Mouse (Mus musculus) c-Kit-positive CD71-positive TER-119-positive erythroid progenitor cells, embryonic 14.5 days (primary cell): Measurements from ENCODE around the gene Cyp2u1.

Experiments
- DNase-seq: peaks from one replicate; pipeline ENCODE4 v3.0.0-alpha.2; 2013; ENCODE audit warnings: low spot score

Cyp2u1 gene

DNA sequence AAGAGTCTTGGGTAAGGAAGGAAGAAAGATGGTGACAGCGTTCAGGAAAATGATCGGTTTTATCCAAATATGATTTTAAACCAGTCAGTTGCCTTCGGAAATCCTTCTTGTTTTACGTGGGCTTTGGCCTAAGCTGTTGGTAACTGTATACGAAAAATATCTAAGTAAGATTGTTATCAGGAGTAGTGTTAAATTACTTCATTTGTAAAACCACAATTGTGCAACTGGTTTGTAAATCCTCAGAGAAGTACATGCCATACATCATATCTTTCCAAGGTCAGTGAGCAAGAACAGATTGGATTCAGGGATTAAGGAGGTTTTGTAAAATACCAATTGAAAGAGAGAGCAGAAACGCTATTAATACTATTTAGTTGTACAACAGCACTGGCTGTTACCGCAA lies 3.2 kb upstream of the Cyp2u1 start:
- DNase-seq: no peak

DNA sequence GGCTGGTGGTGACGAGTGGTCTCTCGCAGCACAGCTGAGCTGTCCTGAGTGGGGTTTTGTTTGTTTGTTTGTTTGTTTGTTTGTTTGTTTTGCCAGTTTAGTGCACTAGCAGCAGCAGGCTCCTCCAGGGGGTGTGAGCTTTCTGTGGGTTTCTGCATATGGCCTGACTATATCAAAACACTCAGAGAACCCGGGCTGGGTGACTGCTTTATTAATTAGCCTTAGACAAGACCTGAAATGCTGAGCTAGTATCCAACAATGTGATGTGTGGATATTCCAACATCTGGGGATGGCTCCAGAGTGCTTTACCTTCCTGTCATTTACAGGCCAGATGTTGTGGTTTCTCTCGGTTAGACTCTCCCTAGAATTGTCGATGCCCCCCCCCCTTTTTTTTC lies 290 bp upstream of the Cyp2u1 start:
- no peak for DNase-seq

DNA sequence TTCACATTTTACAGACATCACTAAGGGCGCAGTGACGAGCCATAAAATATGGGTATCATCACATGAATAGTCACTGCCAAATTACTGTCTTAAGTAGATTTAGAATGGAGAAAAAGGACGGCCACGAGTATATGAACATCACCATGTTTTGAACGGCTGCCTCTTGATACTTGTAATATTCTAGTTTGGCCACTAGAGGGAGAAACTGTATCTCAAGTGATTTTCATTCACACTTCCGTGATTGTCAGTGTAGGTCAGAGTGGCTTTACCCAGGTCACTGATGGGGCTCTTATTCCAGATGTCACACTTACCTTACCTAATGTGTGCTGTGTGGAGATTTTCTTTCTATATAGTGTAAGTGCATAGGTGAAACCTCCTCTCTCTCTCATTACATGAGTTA lies 3.1 kb downstream of the Cyp2u1 start:
- DNase-seq: peak; percentile 36

- DNase-seq: no peak
These were observed 3.9 kb downstream of the Cyp2u1 start for GRCm38 (mm10) chr3:131299078-131299477.

DNA sequence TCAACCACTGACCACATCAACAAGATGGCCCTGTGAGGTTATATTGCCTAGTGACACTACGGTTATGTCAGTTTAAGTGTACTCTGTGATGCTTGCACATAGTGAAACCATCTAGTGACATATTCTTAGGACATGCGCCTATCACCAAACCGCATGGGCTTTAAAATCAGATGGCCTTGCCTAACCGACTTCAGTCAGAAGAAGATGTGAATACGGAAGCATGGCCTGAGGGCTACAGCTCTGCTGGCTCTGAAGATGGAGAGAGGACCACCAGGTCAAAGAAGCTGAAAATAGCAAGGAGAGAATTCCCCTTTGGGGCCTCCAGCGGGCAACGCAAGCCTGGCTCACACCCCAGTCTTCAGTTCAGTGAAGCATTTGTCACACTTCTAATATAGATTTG lies 6.1 kb downstream of the Cyp2u1 start:
- DNase-seq: no peak

DNA sequence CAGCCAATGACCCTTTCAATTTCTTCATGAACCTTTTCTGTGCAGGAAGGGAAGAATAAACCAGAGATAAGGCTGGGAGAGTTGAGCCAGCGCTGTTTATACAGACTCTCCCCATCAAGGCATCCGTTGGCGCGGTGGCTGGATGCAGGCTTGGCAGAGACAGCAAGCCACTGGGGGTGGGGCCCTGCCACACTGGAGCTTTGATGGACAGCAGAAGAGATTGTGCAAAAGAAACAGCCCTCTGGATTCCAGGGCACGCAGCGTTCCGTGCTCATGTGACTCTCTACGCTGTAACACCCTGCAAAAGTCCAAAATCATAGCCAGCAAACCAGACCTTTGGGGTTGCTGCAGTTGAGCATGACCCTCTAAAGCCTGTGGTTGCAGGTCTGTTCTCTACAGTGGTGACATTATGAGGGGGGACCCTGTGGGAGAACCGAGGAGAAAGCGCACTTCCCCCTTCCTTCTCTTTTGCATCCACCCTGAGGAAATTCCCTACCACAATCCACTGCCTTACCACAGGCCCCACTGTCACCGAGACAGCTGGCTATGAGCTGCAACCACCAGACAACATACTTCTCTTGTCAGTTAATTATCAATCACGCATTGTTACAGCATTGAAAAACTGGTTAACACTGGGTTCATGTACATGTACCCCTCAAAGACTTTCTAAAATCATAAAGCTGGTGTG lies 7.4 kb downstream of the Cyp2u1 start:
- no peak for DNase-seq

- no peak for DNase-seq
These were observed 8.5 kb downstream of the Cyp2u1 start for GRCm38 (mm10) chr3:131294503-131294902.

- no peak for DNase-seq
These were observed 10.1 kb downstream of the Cyp2u1 start for GRCm38 (mm10) chr3:131292959-131293358.

- no peak for DNase-seq
These were observed 10.7 kb downstream of the Cyp2u1 start for GRCm38 (mm10) chr3:131292349-131292748.

- no peak for DNase-seq
These were observed 11.1 kb downstream of the Cyp2u1 start for GRCm38 (mm10) chr3:131291890-131292289.

GRCm38 (mm10) chr3:131274151-131274550 lies 28.9 kb downstream of the Cyp2u1 start:
- no peak for DNase-seq

- DNase-seq: no peak
These were observed 30.5 kb downstream of the Cyp2u1 start for GRCm38 (mm10) chr3:131272374-131273100.

DNA sequence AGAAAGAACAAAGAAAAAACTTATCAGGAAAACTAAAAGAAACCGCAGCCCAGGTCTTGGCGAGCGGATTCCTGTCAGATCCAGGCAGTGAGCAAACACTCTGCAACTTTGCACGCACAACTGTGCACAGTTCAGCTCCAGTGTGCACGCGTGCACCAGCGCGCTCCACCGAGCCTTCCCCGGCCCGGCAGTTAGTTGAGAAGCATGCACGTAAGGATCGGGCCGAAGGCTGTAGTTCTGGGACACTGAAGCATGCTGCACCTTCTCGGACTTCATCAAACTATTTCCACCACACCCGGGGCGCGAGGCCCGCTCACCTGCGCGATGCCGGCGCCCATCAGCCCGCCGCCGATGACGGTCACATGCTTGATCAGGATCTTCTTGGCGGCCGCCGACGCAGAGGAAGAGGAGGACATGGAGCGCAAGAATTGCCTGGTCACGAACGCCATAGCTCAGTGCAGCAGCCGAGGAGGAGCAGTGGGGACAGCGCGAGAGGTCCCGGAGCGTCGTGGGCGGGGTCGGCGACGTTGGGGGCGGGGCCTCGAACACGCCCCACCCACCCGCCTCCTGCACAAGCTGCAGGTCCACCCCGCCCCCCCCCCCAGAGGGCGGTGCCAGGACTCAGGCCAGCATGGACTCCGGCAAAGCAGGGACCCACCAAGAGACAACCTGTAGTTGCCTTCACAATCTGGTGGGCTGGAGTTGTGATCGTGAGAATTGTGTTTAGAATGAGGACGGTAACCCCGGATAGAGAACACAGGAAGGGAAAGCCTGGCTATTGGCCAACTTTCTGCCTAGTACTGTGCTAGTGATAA lies 31.3 kb downstream of the Cyp2u1 start, which contains the start of gene Hadh:
TSS of gene Hadh (minus strand) at position 543 of the 815 bp plus-strand sequence.
- peak; percentile 71 for DNase-seq

DNA sequence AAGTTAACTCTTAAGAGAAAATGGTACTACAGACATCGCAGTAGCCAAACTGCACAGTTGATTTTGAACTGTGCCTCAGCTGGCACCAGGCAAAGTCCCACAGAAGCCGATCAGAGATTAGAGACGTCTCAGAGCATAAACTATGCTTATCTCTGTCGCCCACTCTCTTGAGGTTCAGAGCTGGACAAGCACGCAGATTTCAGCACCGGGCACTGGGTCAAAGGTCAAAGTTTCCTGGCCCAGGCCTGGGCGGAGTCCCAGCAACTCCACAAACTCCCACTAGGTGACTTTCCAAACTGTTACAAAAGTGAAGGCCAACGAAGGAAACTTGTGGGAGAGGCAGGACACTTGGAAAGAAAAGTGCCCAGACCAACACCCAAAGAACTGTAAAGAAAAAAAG lies 31.9 kb downstream of the Cyp2u1 start:
- DNase-seq: peak; percentile 34

DNA sequence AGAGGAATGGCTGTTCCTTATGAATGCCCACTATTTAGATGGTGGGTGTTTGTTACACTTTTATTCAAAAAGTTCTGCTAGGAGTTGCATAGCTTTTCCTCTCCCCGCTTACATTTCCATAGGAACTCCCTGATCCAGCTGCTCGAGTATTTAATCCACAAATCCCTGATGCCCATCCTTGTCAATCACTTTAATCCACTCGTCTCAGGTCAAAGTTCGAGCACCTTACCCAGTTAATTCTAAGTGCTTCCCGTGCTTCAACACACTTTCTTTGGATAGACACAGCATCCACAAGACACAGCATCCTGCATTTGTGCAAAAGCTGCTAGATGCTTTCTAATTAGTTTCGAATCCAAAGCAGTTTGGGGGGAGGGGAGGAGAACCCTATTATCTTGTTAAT lies 32.6 kb downstream of the Cyp2u1 start:
- no peak for DNase-seq

- no peak for DNase-seq
These were observed 36.5 kb downstream of the Cyp2u1 start for GRCm38 (mm10) chr3:131266366-131267050.

- no peak for DNase-seq
These were observed 37.5 kb downstream of the Cyp2u1 start for GRCm38 (mm10) chr3:131265516-131265915.

- no peak for DNase-seq
These were observed 39.1 kb downstream of the Cyp2u1 start for GRCm38 (mm10) chr3:131263766-131264486.

GRCm38 (mm10) chr3:131260418-131260817 lies 42.6 kb downstream of the Cyp2u1 start:
- DNase-seq: no peak

DNA sequence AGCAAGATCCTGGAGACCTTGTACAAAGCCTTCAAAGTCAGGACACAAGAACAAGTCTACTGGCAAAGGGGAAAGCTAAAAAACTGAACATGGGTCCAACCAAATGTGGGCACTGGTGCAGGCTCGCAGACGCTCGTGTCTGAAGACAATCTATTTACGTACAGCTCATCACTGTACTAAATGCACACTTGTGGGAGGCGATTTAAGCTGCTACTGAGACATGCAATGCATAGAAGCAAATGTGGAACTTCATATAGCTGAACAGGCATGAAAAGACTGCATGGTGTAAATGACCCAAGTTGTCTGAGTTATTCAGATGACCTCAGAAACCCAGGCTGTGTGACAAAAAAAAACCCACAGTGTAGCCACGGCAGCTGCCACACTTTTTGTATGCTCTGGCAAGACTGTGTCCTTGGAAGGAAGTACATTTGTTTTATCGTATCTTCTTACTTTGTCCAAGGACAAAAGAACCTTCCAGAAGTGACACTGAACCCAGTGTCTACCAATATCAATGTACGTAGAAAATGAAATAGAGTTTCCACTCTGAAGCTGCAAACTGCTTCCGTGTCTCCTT lies 43.5 kb downstream of the Cyp2u1 start:
- no peak for DNase-seq

DNA sequence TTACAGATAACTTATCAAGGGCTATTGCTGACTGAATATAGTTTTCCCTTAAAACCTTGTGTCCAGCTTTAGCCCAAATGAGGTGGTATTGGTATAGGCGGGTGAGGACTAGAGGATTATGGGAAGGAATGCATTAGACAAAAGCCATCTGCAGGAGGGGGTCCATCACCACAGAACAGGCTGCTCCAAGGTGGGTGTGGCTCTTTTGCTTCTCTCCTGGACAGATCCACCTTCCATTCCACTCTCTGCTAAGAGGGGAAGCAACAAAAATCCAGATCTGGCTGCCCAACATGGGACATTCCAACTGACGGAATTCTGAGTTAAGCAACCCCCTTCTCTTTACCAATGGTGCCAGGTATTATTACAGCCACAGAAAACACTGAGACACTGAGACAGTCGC lies 44.1 kb downstream of the Cyp2u1 start:
- no peak for DNase-seq
